Mouse (Mus musculus) monocyte, adult 2 months (primary cell): ENCODE measurements around the gene Exoc7.

ENCODE experiments used
- DNase-seq, 2 experiments: peaks; one replicate each; pipeline ENCODE4 v3.0.0; 2022; ENCODE audit warnings: low spot score in 2 of 2, low read depth in 1 of 2

Gene Exoc7

DNA sequence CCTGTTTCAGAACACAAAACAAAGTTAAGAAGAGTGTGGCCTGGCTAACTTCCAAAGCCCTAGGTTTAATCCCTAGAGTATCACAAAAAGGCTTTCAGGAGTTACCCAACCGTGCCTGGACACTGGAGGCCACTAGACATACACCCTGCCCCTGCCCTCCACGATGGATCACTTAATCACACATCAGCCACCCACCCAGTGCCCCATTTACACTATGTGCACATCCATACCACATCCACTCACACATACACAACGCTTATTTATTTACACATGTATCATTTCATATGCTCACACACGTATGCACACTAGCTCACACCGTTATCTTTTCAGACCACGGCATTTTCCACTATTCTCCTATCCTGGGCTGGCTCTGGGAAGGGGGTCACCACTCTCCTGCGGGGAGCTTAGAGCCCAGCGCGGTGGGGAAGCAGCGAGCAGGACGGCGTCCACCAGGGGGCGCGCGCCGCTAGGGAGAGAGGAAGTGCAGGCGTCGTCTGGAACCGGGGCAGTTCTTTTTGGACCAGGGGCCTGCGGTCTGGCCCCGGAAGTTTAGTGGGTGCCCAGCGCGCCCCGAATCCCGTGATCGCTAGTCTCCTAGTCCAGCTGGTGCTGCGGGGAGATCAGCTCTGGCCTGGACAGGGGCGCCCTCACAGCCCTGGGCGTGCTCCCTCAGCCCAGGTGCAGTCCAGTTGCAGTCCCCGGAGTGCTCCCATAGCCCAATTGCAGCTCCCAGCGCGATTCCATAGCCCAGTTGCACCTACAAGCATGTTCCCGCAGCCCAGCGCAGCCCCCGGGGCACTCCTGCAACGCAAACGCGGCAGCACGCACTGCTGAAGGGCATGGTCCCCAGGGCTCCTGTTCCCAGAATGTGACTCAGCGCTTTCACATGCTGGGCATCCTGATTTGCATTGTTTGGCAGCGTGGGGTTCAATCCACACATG lies 12.0 kb upstream of the Exoc7 start:
- peak; percentile 57 to 78 for DNase-seq

DNA sequence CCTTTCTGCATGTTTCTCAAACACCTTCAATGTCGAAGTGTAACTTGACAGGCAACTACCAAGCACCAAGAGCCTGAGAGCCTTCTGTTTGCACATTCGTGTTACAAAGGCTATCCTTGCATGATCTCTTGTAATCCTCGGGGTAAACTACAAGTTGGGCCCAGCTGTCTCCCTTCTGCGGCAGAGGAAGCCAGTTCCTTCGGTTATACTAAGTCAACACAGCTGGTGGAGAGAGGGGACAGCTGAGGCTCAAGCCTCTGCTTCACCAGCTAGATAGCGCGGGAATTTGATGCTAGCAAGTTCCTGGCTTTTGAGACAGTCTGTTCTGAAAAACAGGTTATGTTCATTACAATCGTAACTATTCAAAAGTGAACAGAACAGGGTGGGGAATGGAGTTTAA lies 5.3 kb upstream of the Exoc7 start:
- DNase-seq: no peak

- DNase-seq: no peak
These were observed 4.1 kb upstream of the Exoc7 start for GRCm38 (mm10) chr11:116311169-116311568.

- no peak for DNase-seq
These were observed 2.6 kb upstream of the Exoc7 start for GRCm38 (mm10) chr11:116309601-116310000.

DNA sequence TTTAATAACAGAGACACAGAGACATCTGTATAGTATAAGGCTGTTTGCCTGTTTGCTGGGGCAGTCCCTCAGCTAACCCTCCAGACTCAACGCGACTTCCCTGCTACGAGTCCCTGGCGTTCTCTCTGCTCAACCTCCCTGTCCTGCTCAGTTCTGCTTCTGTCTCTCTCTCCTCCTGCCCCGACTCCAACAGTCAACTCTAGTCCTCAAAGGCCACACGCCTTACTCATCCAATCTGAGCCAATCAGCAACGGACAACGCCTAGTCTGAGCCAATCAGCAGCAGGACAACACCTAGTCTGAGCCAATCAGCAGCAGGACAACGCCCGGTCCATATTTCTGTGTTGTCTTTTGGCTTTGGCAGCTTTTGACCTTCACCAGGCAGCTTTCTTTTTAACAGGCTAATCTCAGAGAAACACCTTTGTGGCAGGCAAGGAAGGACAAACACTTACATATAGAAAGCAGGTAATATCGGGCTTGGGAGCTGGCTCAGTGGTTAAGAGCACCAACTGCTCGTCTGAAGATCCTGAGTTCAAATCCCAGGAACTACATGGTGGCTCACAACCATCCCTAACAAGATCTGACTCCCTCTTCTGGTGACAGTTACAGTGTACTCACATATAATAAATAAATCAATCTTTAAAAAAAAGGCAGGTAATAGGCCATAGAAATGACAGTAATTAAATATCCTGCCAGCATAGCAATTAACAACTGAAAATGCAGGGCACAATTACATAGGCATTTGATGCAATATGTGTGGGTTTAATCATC lies 914 bp upstream of the Exoc7 start:
- no peak for DNase-seq

- DNase-seq: peak; percentile 54 to 78
These were observed 679 bp downstream of the Exoc7 start for GRCm38 (mm10) chr11:116306126-116306982.

DNA sequence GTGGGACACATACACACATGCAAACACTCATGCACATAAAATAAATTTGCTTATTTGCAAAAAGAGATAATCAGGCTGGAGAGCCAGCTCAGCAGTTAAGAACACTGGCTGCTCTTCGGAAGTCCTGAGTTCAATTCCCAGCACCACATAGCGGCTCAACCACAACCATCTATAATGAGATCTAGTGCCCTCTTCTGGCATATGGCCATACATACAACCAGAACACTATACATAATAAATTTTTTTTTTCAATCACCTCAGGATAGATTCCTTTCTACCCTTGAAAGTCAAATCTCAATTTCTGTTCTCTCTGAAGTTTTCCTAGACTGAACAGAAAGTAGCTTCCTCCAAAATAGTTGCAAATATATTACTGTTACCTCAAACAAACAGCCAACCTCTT lies 1.6 kb downstream of the Exoc7 start:
- no peak for DNase-seq

GRCm38 (mm10) chr11:116298621-116299020 lies 8.4 kb downstream of the Exoc7 start:
- DNase-seq: no peak

DNA sequence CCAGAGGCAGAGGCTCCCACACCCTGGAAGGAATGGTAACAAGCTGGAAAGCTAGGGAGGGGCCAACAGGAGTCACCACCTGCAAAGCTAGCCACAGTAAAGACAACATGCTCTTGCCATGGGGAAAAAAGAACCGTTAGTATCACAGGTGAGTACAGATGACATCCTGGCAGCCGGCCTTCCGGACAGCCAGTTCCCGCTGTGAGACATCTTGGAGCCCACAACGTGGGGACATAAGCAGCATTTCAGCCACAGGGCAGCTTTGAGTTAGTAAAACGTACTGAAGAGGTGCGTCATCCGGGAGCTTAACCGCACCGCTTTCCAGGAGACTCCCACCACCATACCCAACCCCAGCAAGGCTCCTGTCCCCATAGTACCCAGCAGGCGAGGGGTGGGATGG lies 8.8 kb downstream of the Exoc7 start:
- no peak for DNase-seq

GRCm38 (mm10) chr11:116297017-116297416 lies 10.0 kb downstream of the Exoc7 start:
- DNase-seq: no peak

GRCm38 (mm10) chr11:116296191-116296734 lies 10.8 kb downstream of the Exoc7 start:
- no peak for DNase-seq

DNA sequence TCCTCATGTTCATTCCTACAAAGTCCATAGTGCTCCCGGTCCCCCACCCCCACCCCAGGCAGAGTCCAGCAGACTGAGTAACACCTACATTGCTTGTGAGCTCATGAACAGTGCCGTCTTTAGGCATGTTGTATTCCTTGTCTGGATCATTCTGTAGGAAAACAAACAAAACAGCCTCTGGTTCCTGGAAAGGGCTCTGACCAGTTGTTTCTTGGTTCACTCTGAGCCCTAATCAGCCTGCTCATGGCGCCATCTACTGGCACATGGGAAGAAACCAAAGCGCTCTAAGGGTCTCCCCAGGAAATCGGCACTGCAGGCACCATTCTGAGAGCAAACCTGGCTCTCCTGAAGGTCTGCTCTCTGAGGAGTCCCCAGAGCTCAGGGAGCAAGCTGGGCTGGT lies 12.7 kb downstream of the Exoc7 start:
- DNase-seq: no peak

- DNase-seq: no peak
These were observed 13.4 kb downstream of the Exoc7 start for GRCm38 (mm10) chr11:116293538-116294137.

GRCm38 (mm10) chr11:116292401-116292800 lies 14.6 kb downstream of the Exoc7 start:
- DNase-seq: no peak

- DNase-seq: no peak
These were observed 16.5 kb downstream of the Exoc7 start for GRCm38 (mm10) chr11:116290556-116290955.

DNA sequence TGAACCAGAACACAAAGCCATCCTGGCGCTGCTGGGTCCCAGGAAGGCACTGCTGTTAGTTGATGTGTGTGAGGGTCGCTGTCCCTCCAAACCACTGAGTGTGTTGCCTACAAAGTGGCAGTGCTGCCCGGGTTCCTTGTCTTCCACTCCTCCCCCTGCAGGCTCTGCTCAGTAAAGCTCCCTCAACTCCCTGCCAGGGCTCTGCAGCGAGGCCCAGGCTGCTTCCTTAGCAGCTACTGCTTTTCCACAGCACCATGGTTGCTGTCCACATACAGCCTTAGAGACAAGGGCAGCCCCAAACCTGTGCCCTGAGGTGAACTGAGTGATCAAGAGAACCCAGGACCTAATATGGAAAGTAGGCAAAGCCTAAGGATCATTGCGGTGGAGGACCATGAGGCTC lies 19.7 kb downstream of the Exoc7 start:
- DNase-seq: no peak

DNA sequence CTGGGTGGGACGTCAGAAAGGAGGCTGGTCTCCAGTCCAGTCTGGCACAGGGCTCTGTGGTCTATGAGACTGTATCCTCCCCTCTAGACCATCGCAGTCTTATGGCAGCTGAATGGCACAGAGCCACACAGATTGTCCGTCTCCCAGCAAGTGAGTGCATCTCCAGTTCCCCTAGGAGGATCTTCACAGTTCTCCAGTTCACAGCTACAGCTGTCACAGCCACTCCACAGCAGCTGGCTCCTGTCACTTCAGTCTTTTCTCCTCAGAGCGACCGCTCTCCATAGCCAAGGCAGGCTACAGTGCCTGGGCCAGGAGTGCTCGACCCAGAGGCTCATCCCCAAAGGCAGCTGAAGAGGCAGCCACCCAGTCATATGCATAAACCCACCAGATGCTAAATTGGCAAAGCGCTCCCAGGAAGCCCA lies 21.3 kb downstream of the Exoc7 start:
- DNase-seq: no peak

GRCm38 (mm10) chr11:116283982-116284381 lies 23.1 kb downstream of the Exoc7 start:
- no peak for DNase-seq

GRCm38 (mm10) chr11:116282912-116283521 lies 24.0 kb downstream of the Exoc7 start:
- DNase-seq: no peak

DNA sequence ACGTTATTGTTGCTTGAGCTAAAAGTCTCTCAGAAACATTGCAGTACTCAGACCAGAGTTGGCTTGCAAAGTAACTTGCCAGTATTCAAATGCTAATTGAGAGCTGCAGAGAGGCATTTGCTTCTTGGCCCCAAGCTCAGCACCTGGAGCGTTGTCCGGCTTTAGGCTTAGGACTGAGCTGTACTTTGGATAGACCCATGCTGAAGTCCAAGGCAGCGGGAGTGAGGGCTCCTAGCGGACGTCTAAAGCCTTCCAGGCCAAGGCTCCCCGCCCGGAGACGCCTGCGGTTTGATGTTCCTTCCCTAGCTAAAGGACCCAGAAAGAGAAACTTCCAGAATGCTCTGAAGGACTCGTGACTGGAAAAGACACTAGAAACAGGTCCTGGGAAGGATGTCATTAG lies 24.9 kb downstream of the Exoc7 start:
- no peak for DNase-seq
